Mouse (Mus musculus): Measurements from ENCODE around the gene Eaf2. TPM values are rescaled to one million over a fixed set of nuclear protein-coding genes. Genes with fewer than 3 reads are reported as not detected.

Gene Eaf2
- polyA plus RNA-seq (2015; fragmentation: Nextera tagmentation; extraction: Ambion mirVana) = 0.90 and 1.5 TPM in 2 replicates

DNA sequence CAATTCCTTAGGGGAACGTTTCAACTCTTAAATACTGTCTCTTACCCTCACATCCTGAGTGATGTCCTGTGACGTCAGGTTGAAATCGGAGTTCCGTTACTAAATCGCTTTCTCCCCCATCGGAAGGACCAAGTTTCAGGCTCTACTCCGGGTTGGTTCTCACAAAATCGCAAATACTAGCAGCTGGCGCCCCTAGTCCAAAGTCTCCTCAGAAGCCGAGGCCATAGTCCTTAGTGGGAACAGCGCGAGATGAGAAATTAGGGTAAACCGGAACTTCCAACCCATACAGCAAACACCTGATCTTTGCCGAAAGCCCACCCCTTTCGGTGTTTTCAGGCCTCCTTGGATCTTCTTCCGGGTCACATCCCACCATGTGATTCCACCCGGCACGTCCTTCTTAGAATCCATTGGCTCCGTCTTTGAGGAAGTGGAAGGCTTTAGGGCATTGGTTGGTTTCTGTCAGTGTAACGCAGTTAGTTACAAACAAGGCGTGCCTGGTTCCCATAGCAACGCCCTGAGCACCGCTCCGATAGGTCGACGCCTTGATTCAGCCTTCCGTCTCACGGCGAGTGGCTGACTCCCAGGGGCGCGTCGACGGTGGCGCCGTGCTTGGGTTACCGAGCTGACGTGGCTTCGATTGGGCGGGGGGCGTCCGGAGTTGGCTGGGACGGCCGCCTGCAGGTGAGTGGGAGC lies at the start of gene Eaf2, which contains the start of gene Golgb1:
Gene Eaf2, minus strand, starts transcription at position 421 of the 693 bp plus-strand sequence.
Gene Golgb1, plus strand, starts transcription at position 558 of the 693 bp plus-strand sequence.
- H3K9me3 ChIP-seq = no peaks in the 10 kb centered on the region
- WGBS = under 1% methylated on average over 43 of the region's 43 CpGs
- ATAC-seq (ENCODE audit: borderline replicate concordance, extremely low read depth, low FRiP score, low TSS enrichment) = peak; percentile 100

GRCm38 (mm10) chr16:36924312-36924711 lies 49.5 kb upstream of the Eaf2 start:
- 91% methylated on average over 8 of the region's 8 CpGs for WGBS

More for the DNA sequence above, at the start of gene Eaf2, which contains the start of gene Golgb1:
- H3K36me3 ChIP-seq = peaks cover 12% of the 10 kb centered on the region
- peak within 1 kb of the TSS; percentile 60 for H3K4me2 ChIP-seq
- H3K4me1 ChIP-seq = peaks cover 17% of the 10 kb centered on the region
- peak within 1 kb of the TSS; percentile 75 for H3K9ac ChIP-seq
- no peaks in the 10 kb centered on the region for H3K27me3 ChIP-seq
- peak within 1 kb of the TSS; percentile 79 for H3K4me3 ChIP-seq
- H3K27ac ChIP-seq = peak within 1 kb of the TSS; percentile 76

DNA sequence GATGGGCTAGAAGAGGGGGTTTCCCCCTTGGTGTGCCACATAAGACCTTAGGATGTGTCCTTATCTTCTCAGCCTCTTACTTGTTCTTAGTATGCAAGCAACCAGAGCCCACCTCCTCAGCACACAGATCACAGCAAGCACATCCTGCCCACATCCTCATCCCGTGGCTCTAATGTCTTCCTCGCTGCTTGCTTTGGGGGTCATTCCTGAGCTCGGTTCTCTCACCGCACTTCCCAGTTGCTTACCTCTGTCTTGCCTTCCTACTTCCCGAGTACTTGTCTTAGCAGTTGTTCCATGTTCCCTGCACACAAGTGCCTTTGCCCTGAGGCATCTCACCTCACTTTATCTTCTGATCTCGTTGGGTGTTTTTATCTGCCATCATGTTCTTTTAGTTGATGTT lies 47.2 kb upstream of the Eaf2 start:
- 86% methylated on average over 6 of the region's 6 CpGs for WGBS
- Histone ChIP-seq H3K36me3 (peaks cover 56% of the 10 kb centered on the region), H3K9ac (no peak overlapping the region), H3K27me3 (no peaks in the 10 kb centered on the region), H3K4me3 (no peak overlapping the region), H3K4me2 (no peak overlapping the region), H3K9me3 (no peaks in the 10 kb centered on the region), H3K27ac (no peak overlapping the region), H3K4me1 (no peaks in the 10 kb centered on the region)
- ATAC-seq (ENCODE audit: borderline replicate concordance, extremely low read depth, low FRiP score, low TSS enrichment) = no peak

More at GRCm38 (mm10) chr16:36924312-36924711, 49.5 kb upstream of the Eaf2 start:
- H3K4me2 ChIP-seq = no peak overlapping the region
- H3K4me1 ChIP-seq = no peaks in the 10 kb centered on the region
- ATAC-seq (ENCODE audit: borderline replicate concordance, extremely low read depth, low FRiP score, low TSS enrichment) = no peak
- no peak overlapping the region for H3K27ac ChIP-seq
- peaks cover 59% of the 10 kb centered on the region for H3K36me3 ChIP-seq
- no peaks in the 10 kb centered on the region for H3K9me3 ChIP-seq
- no peak overlapping the region for H3K9ac ChIP-seq
- H3K27me3 ChIP-seq = no peaks in the 10 kb centered on the region
- no peak overlapping the region for H3K4me3 ChIP-seq

- no peak for ATAC-seq (ENCODE audit: borderline replicate concordance, extremely low read depth, low FRiP score, low TSS enrichment)
- H3K27me3 ChIP-seq = no peaks in the 10 kb centered on the region
- H3K27ac ChIP-seq = no peak overlapping the region
- H3K9ac ChIP-seq = no peak overlapping the region
- H3K9me3 ChIP-seq = no peaks in the 10 kb centered on the region
- H3K36me3 ChIP-seq = peaks cover 53% of the 10 kb centered on the region
- H3K4me1 ChIP-seq = no peaks in the 10 kb centered on the region
- no peak overlapping the region for H3K4me2 ChIP-seq
- no peak overlapping the region for H3K4me3 ChIP-seq
- 92% methylated on average over 8 of the region's 8 CpGs for WGBS
Measured at GRCm38 (mm10) chr16:36921067-36921613, 46.3 kb upstream of the Eaf2 start.

DNA sequence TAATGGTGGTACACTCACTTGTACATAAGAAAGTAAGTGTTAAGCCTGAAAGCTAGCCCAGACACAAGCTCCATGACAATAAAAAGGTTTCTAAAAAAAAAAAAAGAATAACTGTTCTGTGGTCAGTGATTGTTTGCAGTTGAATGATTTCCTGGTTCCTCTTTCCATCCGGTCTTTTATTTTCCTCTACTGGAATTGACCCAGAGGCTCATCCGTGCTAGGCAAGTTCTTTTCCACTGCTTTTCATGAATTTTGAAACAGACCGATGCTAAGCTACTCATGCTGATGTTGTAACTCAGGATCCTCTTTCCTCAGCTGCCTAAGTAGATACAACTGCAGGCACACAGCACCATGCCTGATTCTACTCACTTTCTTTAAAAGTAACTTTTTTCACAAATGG lies 45.6 kb upstream of the Eaf2 start:
- WGBS = 82% methylated on average over 3 of the region's 3 CpGs
- H3K27ac ChIP-seq = no peak overlapping the region
- peaks cover 53% of the 10 kb centered on the region for H3K36me3 ChIP-seq
- H3K4me1 ChIP-seq = no peaks in the 10 kb centered on the region
- no peak for ATAC-seq (ENCODE audit: borderline replicate concordance, extremely low read depth, low FRiP score, low TSS enrichment)
- no peak overlapping the region for H3K4me3 ChIP-seq
- H3K9me3 ChIP-seq = no peaks in the 10 kb centered on the region
- H3K4me2 ChIP-seq = no peak overlapping the region
- H3K9ac ChIP-seq = no peak overlapping the region
- H3K27me3 ChIP-seq = no peaks in the 10 kb centered on the region

DNA sequence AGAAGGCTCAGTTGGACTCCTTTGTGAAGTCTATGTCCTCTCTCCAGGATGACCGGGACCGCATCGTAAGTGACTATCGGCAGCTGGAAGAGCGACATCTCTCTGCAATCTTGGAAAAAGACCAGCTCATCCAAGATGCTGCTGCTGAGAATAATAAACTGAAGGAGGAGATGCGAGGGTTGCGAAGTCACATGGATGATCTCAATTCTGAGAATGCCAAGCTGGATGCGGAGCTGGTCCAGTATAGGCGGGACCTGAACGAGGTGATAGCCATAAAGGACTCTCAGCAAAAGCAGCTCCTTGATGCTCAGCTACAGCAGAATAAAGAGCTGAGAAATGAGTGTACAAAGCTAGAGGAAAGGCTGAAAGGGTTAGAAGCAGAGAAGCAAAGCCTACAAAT lies 43.7 kb upstream of the Eaf2 start:
- H3K27me3 ChIP-seq = no peaks in the 10 kb centered on the region
- H3K4me2 ChIP-seq = no peak overlapping the region
- no peak overlapping the region for H3K27ac ChIP-seq
- H3K4me1 ChIP-seq = no peaks in the 10 kb centered on the region
- H3K9ac ChIP-seq = no peak overlapping the region
- peaks cover 63% of the 10 kb centered on the region for H3K36me3 ChIP-seq
- no peaks in the 10 kb centered on the region for H3K9me3 ChIP-seq
- WGBS = 95% methylated on average over 10 of the region's 10 CpGs
- ATAC-seq (ENCODE audit: borderline replicate concordance, extremely low read depth, low FRiP score, low TSS enrichment) = no peak
- no peak overlapping the region for H3K4me3 ChIP-seq

DNA sequence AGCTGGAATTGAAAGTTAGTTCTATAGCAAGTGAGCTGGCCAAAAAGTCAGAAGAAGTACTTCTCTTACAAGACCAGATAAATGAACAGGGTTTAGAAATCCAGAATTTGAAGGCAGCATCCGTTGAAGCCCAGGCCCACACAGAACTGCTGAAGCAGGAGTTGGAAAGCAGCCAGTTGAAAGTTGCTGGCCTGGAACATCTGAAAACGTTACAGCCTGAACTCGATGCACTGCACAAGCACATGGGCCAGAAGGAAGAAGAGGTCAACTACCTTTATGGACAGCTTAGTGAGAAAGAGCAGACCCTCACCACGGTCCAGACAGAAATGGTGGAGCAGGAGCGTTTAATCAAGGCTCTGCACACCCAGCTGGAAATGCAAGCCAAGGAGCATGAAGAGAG lies 39.4 kb upstream of the Eaf2 start:
- Histone ChIP-seq H3K9me3 (no peaks in the 10 kb centered on the region), H3K4me2 (no peak overlapping the region), H3K36me3 (peaks cover 49% of the 10 kb centered on the region), H3K4me3 (no peak overlapping the region), H3K27me3 (no peaks in the 10 kb centered on the region), H3K4me1 (no peaks in the 10 kb centered on the region), H3K27ac (no peak overlapping the region), H3K9ac (no peak overlapping the region)
- WGBS = 66% methylated on average over 5 of the region's 5 CpGs
- ATAC-seq (ENCODE audit: borderline replicate concordance, extremely low read depth, low FRiP score, low TSS enrichment) = no peak

- Histone ChIP-seq H3K27me3 (no peaks in the 10 kb centered on the region), H3K9ac (no peak overlapping the region), H3K4me3 (no peak overlapping the region), H3K36me3 (peaks cover 45% of the 10 kb centered on the region), H3K9me3 (no peaks in the 10 kb centered on the region), H3K4me1 (no peaks in the 10 kb centered on the region), H3K4me2 (no peak overlapping the region), H3K27ac (no peak overlapping the region)
- WGBS = 72% methylated on average over 13 of the region's 13 CpGs
- no peak for ATAC-seq (ENCODE audit: borderline replicate concordance, extremely low read depth, low FRiP score, low TSS enrichment)
Measured at GRCm38 (mm10) chr16:36912311-36912710, 37.5 kb upstream of the Eaf2 start.

- H3K27ac ChIP-seq = no peak overlapping the region
- no peaks in the 10 kb centered on the region for H3K27me3 ChIP-seq
- no peak for ATAC-seq (ENCODE audit: borderline replicate concordance, extremely low read depth, low FRiP score, low TSS enrichment)
- WGBS = 72% methylated on average over 10 of the region's 10 CpGs
- H3K4me1 ChIP-seq = no peaks in the 10 kb centered on the region
- no peaks in the 10 kb centered on the region for H3K9me3 ChIP-seq
- H3K4me2 ChIP-seq = no peak overlapping the region
- no peak overlapping the region for H3K4me3 ChIP-seq
- no peak overlapping the region for H3K9ac ChIP-seq
- peaks cover 43% of the 10 kb centered on the region for H3K36me3 ChIP-seq
Measured at GRCm38 (mm10) chr16:36911909-36912308, 37.1 kb upstream of the Eaf2 start.

GRCm38 (mm10) chr16:36903156-36903555 lies 28.4 kb upstream of the Eaf2 start:
- WGBS = 84% methylated on average over 5 of the region's 5 CpGs
- Histone ChIP-seq H3K27ac (no peak overlapping the region), H3K9me3 (no peaks in the 10 kb centered on the region), H3K27me3 (no peaks in the 10 kb centered on the region), H3K36me3 (peaks cover 61% of the 10 kb centered on the region), H3K9ac (no peak overlapping the region), H3K4me3 (no peak overlapping the region), H3K4me1 (no peaks in the 10 kb centered on the region), H3K4me2 (no peak overlapping the region)
- ATAC-seq (ENCODE audit: borderline replicate concordance, extremely low read depth, low FRiP score, low TSS enrichment) = no peak

GRCm38 (mm10) chr16:36896712-36897111 lies 21.9 kb upstream of the Eaf2 start:
- no peak overlapping the region for H3K27ac ChIP-seq
- H3K36me3 ChIP-seq = peaks cover 67% of the 10 kb centered on the region
- no peaks in the 10 kb centered on the region for H3K4me1 ChIP-seq
- ATAC-seq (ENCODE audit: borderline replicate concordance, extremely low read depth, low FRiP score, low TSS enrichment) = no peak
- no peak overlapping the region for H3K4me3 ChIP-seq
- WGBS = 88% methylated on average over 6 of the region's 6 CpGs
- H3K9me3 ChIP-seq = no peaks in the 10 kb centered on the region
- H3K9ac ChIP-seq = no peak overlapping the region
- H3K27me3 ChIP-seq = no peaks in the 10 kb centered on the region
- no peak overlapping the region for H3K4me2 ChIP-seq

GRCm38 (mm10) chr16:36893317-36893716 lies 18.5 kb upstream of the Eaf2 start:
- H3K27ac ChIP-seq = no peak overlapping the region
- H3K4me2 ChIP-seq = no peak overlapping the region
- H3K9me3 ChIP-seq = no peaks in the 10 kb centered on the region
- no peak overlapping the region for H3K4me3 ChIP-seq
- no peaks in the 10 kb centered on the region for H3K4me1 ChIP-seq
- H3K36me3 ChIP-seq = peaks cover 51% of the 10 kb centered on the region
- H3K9ac ChIP-seq = no peak overlapping the region
- WGBS = 90% methylated on average over 10 of the region's 10 CpGs
- ATAC-seq (ENCODE audit: borderline replicate concordance, extremely low read depth, low FRiP score, low TSS enrichment) = no peak
- no peaks in the 10 kb centered on the region for H3K27me3 ChIP-seq

Data from lung, embryonic 15.5 days (tissue).